Mouse (Mus musculus) thymus, postnatal 10 days (tissue): ENCODE measurements around the gene D230025D16Rik.

Experiments
- DNase-seq, 2 experiments: peaks; one replicate each; pipeline ENCODE4 v3.0.0; 2021; ENCODE audit warnings: low spot score in 2 of 2

Gene D230025D16Rik

GRCm38 (mm10) chr8:105237442-105238142 lies 12.6 kb downstream of the D230025D16Rik start:
- DNase-seq, result no peak

DNA sequence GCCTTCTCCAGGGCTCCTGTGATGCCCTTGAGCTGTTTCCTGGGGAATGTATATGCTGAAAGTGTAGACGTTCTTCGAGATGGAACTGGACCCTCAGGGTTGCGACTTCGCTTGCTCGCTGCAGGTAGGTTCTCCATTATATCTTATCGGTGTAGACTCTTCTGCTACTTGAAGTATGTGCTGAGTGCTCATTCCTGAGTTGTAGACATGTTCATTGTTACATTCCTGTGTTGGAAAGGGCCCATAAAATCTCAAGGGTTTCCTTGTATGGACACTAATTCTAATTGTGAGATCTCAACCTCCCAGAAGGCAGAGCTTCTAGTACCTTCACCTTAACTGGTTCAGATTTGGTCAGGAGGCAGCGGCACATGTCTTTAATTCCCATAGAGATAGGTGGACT lies 16.1 kb downstream of the D230025D16Rik start:
- no peak for DNase-seq

- DNase-seq, result no peak
Observed at GRCm38 (mm10) chr8:105251954-105252353, 27.0 kb downstream of the D230025D16Rik start.

GRCm38 (mm10) chr8:105252680-105253537 lies 28.0 kb downstream of the D230025D16Rik start:
- DNase-seq, result no peak

DNA sequence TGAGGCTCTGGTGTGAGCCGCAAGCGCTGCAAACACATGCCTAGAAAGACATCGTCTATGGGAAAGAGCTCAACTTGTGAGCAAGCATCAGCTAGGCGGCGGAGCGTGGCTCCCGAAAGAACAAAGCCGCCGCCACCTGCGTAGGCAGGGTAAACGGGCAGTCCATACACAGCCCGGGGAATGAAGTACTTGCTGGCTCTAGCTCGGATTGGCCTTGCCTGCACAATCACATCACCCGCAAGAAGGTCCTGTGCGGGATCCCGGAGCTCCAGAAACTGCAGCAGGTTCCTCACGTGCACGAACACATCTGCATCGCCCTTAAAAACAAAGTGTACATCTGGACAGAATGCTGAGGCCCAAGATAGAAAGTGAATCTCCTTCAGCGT lies 28.8 kb downstream of the D230025D16Rik start:
- peak in 1 of 2 experiments; percentile 21 for DNase-seq

- DNase-seq, result peak; percentile 90 to 98
Observed at GRCm38 (mm10) chr8:105254152-105254965, 29.4 kb downstream of the D230025D16Rik start.

DNA sequence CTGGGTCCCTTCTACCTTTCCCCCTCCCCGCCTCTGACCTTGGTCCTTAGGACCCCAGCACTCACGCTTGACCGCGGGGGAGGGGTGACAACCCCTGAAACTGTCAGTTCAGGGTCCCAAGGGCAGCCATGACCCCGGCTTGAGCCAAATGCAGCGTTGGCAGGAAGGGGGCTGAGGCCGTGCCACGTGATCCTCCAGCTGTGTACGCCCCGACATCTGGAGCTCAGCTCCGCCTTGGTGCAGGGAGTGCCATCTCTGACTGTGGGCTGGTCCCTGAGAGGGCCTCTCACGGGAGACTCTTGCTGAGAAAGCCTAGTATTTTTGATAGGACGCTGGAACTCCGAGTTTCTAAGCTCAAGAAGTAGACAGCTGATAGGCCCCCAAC lies 30.0 kb downstream of the D230025D16Rik start, which contains the start of gene B3gnt9:
Gene B3gnt9, minus strand, starts transcription at position 188 of the 385 bp plus-strand sequence.
- peak; percentile 68 to 74 for DNase-seq

DNA sequence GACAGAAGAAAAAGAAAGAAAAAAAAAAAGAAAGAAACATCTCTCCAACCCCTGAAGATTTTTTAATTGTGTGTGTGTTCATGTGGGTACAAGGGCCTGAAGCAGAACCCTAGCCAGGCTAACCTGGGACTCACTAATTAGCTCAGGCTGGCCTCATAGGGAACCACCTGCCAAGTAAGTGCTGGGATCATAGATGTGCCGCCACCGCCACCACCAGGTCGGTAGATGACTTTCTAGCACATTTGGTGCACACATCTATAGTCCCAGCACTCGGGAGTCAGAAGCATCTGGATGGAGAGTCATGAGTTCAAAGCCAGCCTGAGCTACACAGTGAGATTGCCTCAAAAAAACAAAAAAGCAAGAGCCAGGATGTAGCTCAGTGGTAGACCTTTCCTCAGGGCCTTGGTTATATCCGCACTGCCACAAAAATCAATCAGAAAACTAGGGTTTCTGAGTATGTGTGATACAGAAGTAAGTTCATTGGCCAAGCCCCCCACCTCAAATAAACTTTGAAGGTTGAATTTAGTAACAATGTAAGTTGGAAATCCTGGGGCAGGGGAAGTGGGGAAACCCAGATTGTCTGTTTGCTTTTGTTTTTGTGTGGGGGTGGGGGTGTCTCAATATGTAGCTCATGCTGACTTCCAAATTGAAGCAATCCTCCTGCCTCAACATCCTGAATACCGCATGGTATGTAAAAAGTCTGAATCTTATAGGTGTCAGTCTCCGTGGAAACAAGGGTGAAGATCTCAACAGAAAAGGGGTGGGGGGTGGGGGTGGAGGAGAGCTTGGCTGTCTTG lies 32.6 kb downstream of the D230025D16Rik start:
- no peak for DNase-seq

GRCm38 (mm10) chr8:105258911-105259720 lies 34.2 kb downstream of the D230025D16Rik start:
- no peak for DNase-seq

- peak; percentile 60 to 83 for DNase-seq
Observed at GRCm38 (mm10) chr8:105259721-105260320, 34.9 kb downstream of the D230025D16Rik start.

DNA sequence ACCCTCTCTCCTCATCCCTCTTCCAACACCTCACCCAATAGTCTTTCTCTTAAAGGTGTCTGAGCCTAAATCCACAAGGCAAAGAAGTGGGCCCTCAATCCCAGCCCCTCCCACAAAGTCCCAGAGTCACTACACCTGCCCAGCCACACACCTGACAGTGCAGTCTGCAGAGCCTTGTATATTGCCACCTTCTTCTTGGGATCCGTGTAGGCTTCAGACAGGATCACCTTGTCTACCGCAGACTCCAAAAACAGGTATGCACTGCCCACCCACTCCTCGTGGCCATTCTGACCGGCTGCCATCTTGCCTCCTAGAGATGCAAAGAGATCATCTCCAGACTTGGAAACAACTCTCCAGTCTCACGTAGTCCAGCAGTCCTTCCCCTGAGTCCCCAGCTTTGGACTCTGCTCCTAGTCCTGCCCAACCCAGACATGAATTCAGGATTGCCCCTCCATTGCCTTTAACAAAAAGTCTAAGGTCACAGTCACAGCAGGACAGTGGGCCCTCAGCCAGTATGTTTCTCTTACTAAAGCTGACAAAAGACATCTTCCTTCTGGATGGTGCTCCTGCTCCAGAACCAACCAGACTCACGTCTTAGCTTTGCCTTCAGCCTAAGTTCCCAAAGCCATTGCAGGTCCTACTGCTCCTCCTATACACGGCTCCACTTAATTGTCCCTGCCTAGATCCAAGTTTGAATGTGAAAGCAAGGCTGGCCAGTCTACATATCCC lies 35.6 kb downstream of the D230025D16Rik start:
- no peak for DNase-seq

GRCm38 (mm10) chr8:105261326-105261980 lies 36.5 kb downstream of the D230025D16Rik start:
- DNase-seq, result no peak

GRCm38 (mm10) chr8:105263244-105263912 lies 38.4 kb downstream of the D230025D16Rik start:
- no peak for DNase-seq

DNA sequence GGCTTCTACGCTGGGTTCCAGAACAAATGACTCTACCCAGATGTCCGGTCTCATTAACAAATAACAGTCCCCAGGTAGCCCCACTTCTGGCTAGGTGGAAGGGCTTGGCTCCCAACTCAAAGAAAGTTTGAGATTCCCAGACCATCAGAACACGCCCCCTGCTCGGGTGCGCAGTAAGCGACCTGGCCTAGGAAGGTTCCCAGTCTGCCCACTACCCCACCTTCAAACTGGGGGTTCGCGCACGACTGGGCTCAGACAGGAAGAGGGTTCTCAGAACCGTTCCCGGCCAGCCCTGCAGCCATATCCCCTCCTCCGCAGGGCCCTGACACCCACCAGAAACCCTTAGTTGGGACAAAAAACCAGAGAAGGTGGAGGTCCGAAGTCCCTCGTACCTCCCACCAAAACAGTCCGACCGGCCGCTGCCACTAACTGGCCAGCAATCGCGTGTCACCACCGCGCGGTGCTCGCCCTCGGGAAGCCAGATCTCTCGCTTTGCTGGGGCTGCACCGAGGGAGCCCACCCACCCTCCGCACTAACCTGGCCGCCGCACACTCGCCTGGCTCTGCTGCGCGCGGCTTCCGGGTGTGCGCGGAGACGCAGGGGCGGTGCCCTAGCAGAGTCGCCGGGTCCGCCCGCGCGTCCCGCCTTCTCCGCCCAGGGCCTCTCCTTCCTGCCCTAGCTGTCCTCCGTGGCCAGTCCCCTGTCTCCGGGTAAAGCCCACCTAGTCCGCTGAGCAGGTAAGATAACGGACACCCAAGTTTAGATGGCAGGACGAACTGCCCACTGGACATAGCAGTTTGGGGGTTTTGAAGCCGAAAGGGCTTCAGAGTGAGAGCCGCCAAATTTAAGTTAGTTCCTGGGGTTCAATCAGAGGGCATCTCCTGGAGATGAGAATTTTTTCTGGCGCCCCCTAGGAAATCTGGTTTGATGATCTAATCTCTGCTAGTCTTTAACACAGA lies 39.4 kb downstream of the D230025D16Rik start, which contains the start of the genes Tradd and Fbxl8:
Gene Tradd, minus strand, starts transcription at position 586 of the 959 bp plus-strand sequence.
Gene Fbxl8, plus strand, starts transcription at position 625 of the 959 bp plus-strand sequence.
- DNase-seq, result peak; percentile 57 to 59

DNA sequence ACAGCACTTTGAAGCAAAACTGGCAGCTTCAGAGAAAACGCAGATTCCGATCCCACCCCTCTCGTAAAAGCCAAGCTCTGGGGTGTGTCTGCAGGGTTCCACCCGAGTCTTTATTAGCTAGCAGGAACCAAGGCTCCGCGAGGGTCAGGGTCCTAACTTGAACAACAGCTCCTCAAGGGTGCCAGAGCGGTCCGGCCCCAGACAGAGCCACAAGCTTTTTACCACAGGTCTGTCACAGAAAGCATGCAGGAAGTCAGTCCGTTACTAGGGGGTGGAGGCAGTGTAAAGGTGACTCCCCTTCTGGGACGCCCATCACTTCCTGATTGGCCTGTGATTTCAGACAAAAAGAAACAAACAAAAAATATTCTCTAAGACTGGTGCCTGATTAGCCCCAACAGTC lies 40.2 kb downstream of the D230025D16Rik start:
- peak; percentile 28 to 33 for DNase-seq

DNA sequence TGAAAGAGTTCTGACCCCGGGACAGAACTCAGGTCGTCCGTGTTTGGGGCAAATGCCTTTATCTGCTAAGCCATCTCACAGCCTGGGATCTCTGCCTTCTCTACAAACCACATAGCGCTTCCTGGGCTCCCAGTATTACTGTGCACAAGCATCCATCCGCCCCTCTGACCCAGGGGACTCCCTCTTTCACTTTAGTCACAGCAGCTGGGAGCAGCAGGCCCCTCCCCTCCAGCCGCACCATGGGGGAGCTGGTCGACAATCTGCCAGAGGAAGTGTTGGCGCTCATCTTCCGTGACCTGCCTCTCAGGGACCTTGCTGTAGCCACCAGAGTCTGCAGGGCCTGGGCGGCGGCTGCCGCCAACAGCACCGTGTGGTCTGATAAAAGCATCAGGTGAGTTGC lies 41.8 kb downstream of the D230025D16Rik start:
- DNase-seq, result no peak
